Mouse (Mus musculus) ES-Bruce4 (cell line): ENCODE data around the gene Capg. TPM values are rescaled to one million over a fixed set of nuclear protein-coding genes. Genes with fewer than 3 reads are reported as not detected.

Experiments
- H3K27ac ChIP-seq: 2 replicates; pipeline ENCODE4 v1.5.1; 2012; ENCODE audit warnings: low read length, inconsistent platforms; ENCODE audit not compliant: insufficient read depth
- H3K27me3 ChIP-seq: 2 replicates; pipeline ENCODE4 v1.6.1; 2012; ENCODE audit warnings: mild to moderate bottlenecking, low read length, inconsistent platforms; ENCODE audit not compliant: control insufficient read depth, poor library complexity, insufficient read depth, severe bottlenecking
- H3K36me3 ChIP-seq: 2 replicates; pipeline ENCODE4 v1.6.1; 2012; ENCODE audit warnings: inconsistent platforms, mild to moderate bottlenecking, low read length, moderate library complexity; ENCODE audit not compliant: control insufficient read depth, poor library complexity, insufficient read depth, severe bottlenecking
- H3K4me1 ChIP-seq: one replicate; pipeline ENCODE4 v1.8.1; 2011; ENCODE audit warnings: low read length; ENCODE audit not compliant: control insufficient read depth, insufficient read depth
- H3K4me3 ChIP-seq: 2 replicates; pipeline ENCODE4 v1.5.1; 2011; ENCODE audit warnings: low read depth, mild to moderate bottlenecking, low read length
- H3K9ac ChIP-seq: 2 replicates; pipeline ENCODE4 v1.6.1; 2012; ENCODE audit warnings: low read depth, mild to moderate bottlenecking, inconsistent platforms; ENCODE audit not compliant: poor library complexity, severe bottlenecking
- H3K9me3 ChIP-seq: replicated peaks from 2 replicates; pipeline ENCODE4 v1.6.1; 2012; ENCODE audit warnings: mild to moderate bottlenecking, low read length, inconsistent platforms; ENCODE audit not compliant: control insufficient read depth, poor library complexity, insufficient read depth, severe bottlenecking
- CTCF ChIP-seq: IDR thresholded peaks from one replicate; pipeline ENCODE4 v1.8.1; 2011; ENCODE audit warnings: low read depth, low read length
- EP300 ChIP-seq: IDR thresholded peaks from 2 replicates; pipeline ENCODE4 v1.6.1; 2011; ENCODE audit warnings: low read depth, low read length; ENCODE audit not compliant: insufficient read depth
- POLR2A ChIP-seq: IDR thresholded peaks from one replicate; pipeline ENCODE4 v1.8.1; 2011; ENCODE audit warnings: low read length; ENCODE audit not compliant: insufficient read depth
- polyA plus RNA-seq: library from polyadenylated mRNA; stranded (reverse); fragments of >200 nt; gene quantifications from 2 replicates; pipeline ENCODE4 v1.2.4, GENCODE M21; 2011; ENCODE audit warnings: low read depth; ENCODE audit not compliant: missing spikeins, insufficient read depth, insufficient read length

The Capg gene
- polyA plus RNA-seq, 1 experiment, result 55.8 TPM

DNA sequence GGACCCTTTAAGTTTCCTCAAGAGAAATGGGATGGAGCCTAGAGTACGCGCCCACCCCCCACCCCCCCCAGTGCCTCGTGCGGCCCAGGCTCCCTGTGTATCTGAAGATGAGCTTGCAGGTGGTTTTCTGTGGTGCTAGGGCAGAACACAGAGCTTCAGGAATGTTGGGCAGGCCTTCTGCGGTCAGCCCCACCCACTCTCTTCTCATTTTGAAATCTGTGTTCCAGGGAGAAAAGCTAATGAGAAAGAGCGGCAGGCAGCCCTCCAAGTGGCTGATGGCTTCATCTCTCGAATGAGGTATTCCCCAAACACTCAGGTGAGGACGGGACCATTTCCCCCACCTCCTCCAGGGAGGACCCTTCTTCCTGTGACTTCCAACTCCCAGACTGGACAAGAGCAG is 16.6 kb downstream of the Capg start:
- no peaks in the 10 kb centered on the region for H3K27me3 ChIP-seq
- TF ChIP-seq POLR2A, result no peak
- no peak overlapping the region for H3K9ac ChIP-seq
- no peak overlapping the region for H3K27ac ChIP-seq
- peaks cover 5% of the 10 kb centered on the region for H3K4me1 ChIP-seq
- H3K36me3 ChIP-seq, result 0 out of 2 replicates have a peak, but pooled peaks cover 2% of the 10 kb centered on the region
- H3K9me3 ChIP-seq, result no peaks in the 10 kb centered on the region
- no peak overlapping the region for H3K4me3 ChIP-seq

GRCm38 (mm10) chr6:72562486-72562885 is 18.3 kb downstream of the Capg start:
- no peaks in the 10 kb centered on the region for H3K27me3 ChIP-seq
- no peak for TF ChIP-seq CTCF
- no peak for TF ChIP-seq POLR2A
- no peak for TF ChIP-seq EP300
- H3K4me1 ChIP-seq, result peaks cover 5% of the 10 kb centered on the region
- 0 out of 2 replicates have a peak, but pooled peaks cover 2% of the 10 kb centered on the region for H3K36me3 ChIP-seq
- no peak overlapping the region for H3K4me3 ChIP-seq
- H3K27ac ChIP-seq, result no peak overlapping the region
- H3K9me3 ChIP-seq, result no peaks in the 10 kb centered on the region
- no peak overlapping the region for H3K9ac ChIP-seq

GRCm38 (mm10) chr6:72562894-72563293 is 18.7 kb downstream of the Capg start:
- Histone ChIP-seq H3K27ac (no peak overlapping the region), H3K4me3 (no peak overlapping the region), H3K36me3 (0 out of 2 replicates have a peak, but pooled peaks cover 2% of the 10 kb centered on the region), H3K9me3 (no peaks in the 10 kb centered on the region), H3K4me1 (peaks cover 5% of the 10 kb centered on the region), H3K9ac (no peak overlapping the region), H3K27me3 (no peaks in the 10 kb centered on the region)
- TF ChIP-seq POLR2A (no peak), CTCF (no peak), EP300 (0 out of 2 replicates have a peak, but pooled peaks have one; percentile 47)

DNA sequence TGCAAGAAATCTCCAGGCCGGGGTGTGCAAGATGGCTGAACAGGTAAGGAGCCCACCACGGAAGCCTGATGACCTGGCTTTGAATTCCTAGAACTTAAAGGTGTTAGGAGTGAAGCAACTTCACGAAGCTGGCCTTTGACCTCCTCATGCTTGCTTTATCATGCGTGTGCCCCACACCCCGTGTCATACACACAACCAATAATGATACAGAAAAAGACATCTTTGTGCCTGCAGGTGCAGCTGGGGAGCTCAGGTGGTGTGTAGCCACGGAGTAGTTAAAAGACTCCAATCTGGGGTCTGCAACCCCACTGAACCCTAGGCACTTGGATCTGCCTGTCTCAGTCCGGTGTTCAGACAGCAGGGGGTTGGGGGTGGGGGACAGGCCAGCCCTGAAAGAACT is 21.3 kb downstream of the Capg start:
- no peaks in the 10 kb centered on the region for H3K27me3 ChIP-seq
- no peak overlapping the region for H3K9ac ChIP-seq
- H3K9me3 ChIP-seq, result no peaks in the 10 kb centered on the region
- H3K36me3 ChIP-seq, result 0 out of 2 replicates have a peak, but pooled peaks cover 2% of the 10 kb centered on the region
- no peak overlapping the region for H3K27ac ChIP-seq
- H3K4me1 ChIP-seq, result peaks cover 2% of the 10 kb centered on the region
- no peak for TF ChIP-seq POLR2A
- no peak overlapping the region for H3K4me3 ChIP-seq

DNA sequence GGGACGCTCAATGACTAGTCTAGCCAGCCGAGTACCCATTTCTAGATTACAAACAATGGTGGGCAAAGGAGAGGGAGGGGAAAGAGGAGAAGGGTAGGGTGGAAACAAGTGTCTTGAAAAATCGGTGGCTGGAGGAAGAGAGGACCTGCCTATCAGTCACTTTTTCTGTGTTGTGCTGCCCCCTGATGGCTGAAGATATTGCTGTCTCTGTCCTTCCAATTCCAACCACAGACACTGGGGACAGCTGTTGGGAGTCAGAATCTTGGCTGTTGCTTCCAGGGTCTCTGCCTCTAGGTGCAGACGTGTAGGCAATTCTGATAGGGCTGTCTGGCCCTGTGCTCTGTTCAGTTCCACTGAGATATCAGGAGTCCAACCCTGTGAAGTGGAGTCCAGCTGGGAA is 21.9 kb downstream of the Capg start:
- H3K4me3 ChIP-seq, result no peak overlapping the region
- H3K27me3 ChIP-seq, result no peaks in the 10 kb centered on the region
- peaks cover under 1% of the 10 kb centered on the region for H3K4me1 ChIP-seq
- TF ChIP-seq EP300 (no peak), CTCF (peak; percentile 77)
- no peak overlapping the region for H3K27ac ChIP-seq
- H3K9me3 ChIP-seq, result no peaks in the 10 kb centered on the region
- 0 out of 2 replicates have a peak, but pooled peaks cover under 1% of the 10 kb centered on the region for H3K36me3 ChIP-seq
- H3K9ac ChIP-seq, result no peak overlapping the region

- no peak overlapping the region for H3K27ac ChIP-seq
- TF ChIP-seq CTCF, result peak; percentile 37
- no peak for TF ChIP-seq POLR2A
- H3K36me3 ChIP-seq, result no peaks in the 10 kb centered on the region
- no peak overlapping the region for H3K4me3 ChIP-seq
- no peaks in the 10 kb centered on the region for H3K4me1 ChIP-seq
- no peak overlapping the region for H3K9ac ChIP-seq
- H3K9me3 ChIP-seq, result no peaks in the 10 kb centered on the region
- no peaks in the 10 kb centered on the region for H3K27me3 ChIP-seq
Observed at GRCm38 (mm10) chr6:72567508-72567907, 23.3 kb downstream of the Capg start.
